Mouse (Mus musculus) lung, postnatal 0 days (tissue): ENCODE data around the gene Hist2h2ac. TPM values are rescaled to one million over a fixed set of nuclear protein-coding genes. Genes with fewer than 3 reads are reported as not detected.
"Not testable (repeated sequence)": the region's sequence is repeated elsewhere in the genome, so short reads cannot be mapped to it uniquely, and the experiment has no call there.

Experiments
- ATAC-seq: fragments of 200-750 bp; cut with Nextera tagmentation; 2 replicates; pipeline ENCODE4 v1.8.0; 2017; ENCODE audit warnings: moderate library complexity
- DNase-seq: peaks from one replicate; pipeline ENCODE4 v3.0.0-alpha.2; 2016; ENCODE audit warnings: low spot score
- H3K27ac ChIP-seq: fragments of 300-500 bp; sonication (generic); 2 replicates; pipeline ENCODE4 v1.5.1; 2014; ENCODE audit warnings: antibody characterized with exemption, mild to moderate bottlenecking, low read length, mixed read lengths
- H3K27me3 ChIP-seq: fragments of 300-500 bp; sonication (generic); replicated peaks from 2 replicates; pipeline ENCODE4 v1.6.1; 2014; ENCODE audit warnings: low read length, mixed read lengths; ENCODE audit not compliant: insufficient read depth
- H3K36me3 ChIP-seq: fragments of 300-500 bp; sonication (generic); 2 replicates; pipeline ENCODE4 v1.6.1; 2014; ENCODE audit warnings: low read length, mixed read lengths; ENCODE audit not compliant: insufficient read depth
- H3K4me1 ChIP-seq: fragments of 300-500 bp; sonication (generic); 2 replicates; pipeline ENCODE4 v1.6.1; 2014; ENCODE audit warnings: antibody characterized with exemption, low read depth, low read length, mixed read lengths; ENCODE audit not compliant: insufficient read depth
- H3K4me2 ChIP-seq: fragments of 300-500 bp; sonication (generic); replicated peaks from 2 replicates; pipeline ENCODE4 v1.6.1; 2014; ENCODE audit warnings: low read depth, mild to moderate bottlenecking, low read length, moderate library complexity, mixed read lengths
- H3K4me3 ChIP-seq: fragments of 300-500 bp; sonication (generic); 2 replicates; pipeline ENCODE4 v1.5.1; 2014; ENCODE audit warnings: low read depth, low read length
- H3K9ac ChIP-seq: fragments of 300-500 bp; sonication (generic); replicated peaks from 2 replicates; pipeline ENCODE4 v1.6.1; 2014; ENCODE audit warnings: low read depth, mild to moderate bottlenecking
- H3K9me3 ChIP-seq: fragments of 300-500 bp; sonication (generic); 2 replicates; pipeline ENCODE4 v1.6.1; 2016; ENCODE audit warnings: low read length, mixed read lengths
- CTCF ChIP-seq: IDR thresholded peaks from 2 replicates; pipeline ENCODE4 v1.5.1; 2016; ENCODE audit warnings: antibody characterized with exemption, mild to moderate bottlenecking
- EP300 ChIP-seq: IDR thresholded peaks from 2 replicates; pipeline ENCODE4 v1.6.1; 2016; ENCODE audit warnings: antibody characterized with exemption, mild to moderate bottlenecking, control low read depth
- WGBS: fragments of 180-500 bp; shearing (Covaris S2); extraction: QIAGEN DNeasy Blood & Tissue Kit; methylation state at CpG from one replicate; pipeline ENCODE4 v1.1.7; 2014; 5-methylcytosine and 5-hydroxymethylcytosine counted together
- polyA plus RNA-seq: library from polyadenylated mRNA; unstranded; fragments of >200 nt; fragmentation: Nextera tagmentation; extraction: Ambion mirVana; gene quantifications from 2 replicates; pipeline ENCODE4 v1.2.1, GENCODE M21; 2015

The Hist2h2ac gene
- polyA plus RNA-seq, 1 experiment from 2014 or later = 3.0 TPM

DNA sequence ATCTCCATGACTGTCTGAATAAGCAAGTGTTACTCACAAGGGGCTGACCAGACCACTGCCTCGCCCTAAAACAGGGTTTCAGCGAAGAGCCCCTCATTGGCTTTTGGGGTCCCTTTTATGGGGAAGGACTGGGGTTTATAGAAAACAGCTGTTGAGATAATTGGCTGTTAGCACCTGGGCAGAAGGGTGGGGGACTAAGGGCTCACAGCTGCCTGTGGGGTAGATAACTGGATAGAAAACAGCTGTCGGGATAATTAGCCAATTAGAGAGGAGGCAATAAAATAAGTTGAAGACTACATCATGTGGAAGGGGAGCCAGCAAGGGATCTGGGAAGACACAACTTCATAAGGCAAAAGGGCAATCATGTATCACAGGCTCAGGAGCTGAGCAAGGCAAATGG is 30.2 kb upstream of the Hist2h2ac start:
- ATAC-seq = no peak
- H3K4me2 ChIP-seq = no peak overlapping the region
- 0 out of 2 replicates have a peak, but pooled peaks cover 3% of the 10 kb centered on the region for H3K4me1 ChIP-seq
- no peak overlapping the region for H3K4me3 ChIP-seq
- H3K27ac ChIP-seq = no peak overlapping the region
- peaks cover 3% of the 10 kb centered on the region; the same call in 1 of the 2 replicates for H3K27me3 ChIP-seq
- no peaks in the 10 kb centered on the region for H3K9me3 ChIP-seq
- no peaks in the 10 kb centered on the region for H3K36me3 ChIP-seq
- no peak for TF ChIP-seq CTCF
- no peak for TF ChIP-seq EP300
- no peak for DNase-seq
- H3K9ac ChIP-seq = no peak overlapping the region
- WGBS = 72% methylated on average over 3 of the region's 3 CpGs

DNA sequence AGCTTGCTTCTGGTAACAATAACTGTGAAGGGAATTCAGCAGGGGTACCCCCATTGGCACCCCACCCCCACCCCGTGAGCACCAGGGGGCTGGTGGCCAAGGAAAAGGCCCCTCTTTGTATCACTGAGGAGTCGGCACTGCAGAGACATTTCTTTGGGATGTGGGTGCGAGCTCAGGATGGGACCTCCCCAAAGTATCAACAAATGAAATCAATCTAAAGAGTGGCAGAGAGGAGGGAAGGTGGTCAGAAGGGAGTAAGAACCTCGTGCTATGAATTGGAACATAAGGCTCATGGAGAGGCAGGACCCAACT is 28.3 kb upstream of the Hist2h2ac start:
- WGBS = 48% methylated on average over 4 of the region's 4 CpGs
- ATAC-seq = no peak
- Histone ChIP-seq H3K9me3 (no peaks in the 10 kb centered on the region), H3K27me3 (peaks cover 2% of the 10 kb centered on the region; the same call in 1 of the 2 replicates), H3K4me2 (no peak overlapping the region), H3K36me3 (no peaks in the 10 kb centered on the region), H3K4me1 (peaks cover 7% of the 10 kb centered on the region; the same call in 1 of the 2 replicates), H3K4me3 (no peak overlapping the region), H3K9ac (no peak overlapping the region), H3K27ac (no peak overlapping the region)
- TF ChIP-seq CTCF = no peak
- TF ChIP-seq EP300 = no peak
- no peak for DNase-seq

DNA sequence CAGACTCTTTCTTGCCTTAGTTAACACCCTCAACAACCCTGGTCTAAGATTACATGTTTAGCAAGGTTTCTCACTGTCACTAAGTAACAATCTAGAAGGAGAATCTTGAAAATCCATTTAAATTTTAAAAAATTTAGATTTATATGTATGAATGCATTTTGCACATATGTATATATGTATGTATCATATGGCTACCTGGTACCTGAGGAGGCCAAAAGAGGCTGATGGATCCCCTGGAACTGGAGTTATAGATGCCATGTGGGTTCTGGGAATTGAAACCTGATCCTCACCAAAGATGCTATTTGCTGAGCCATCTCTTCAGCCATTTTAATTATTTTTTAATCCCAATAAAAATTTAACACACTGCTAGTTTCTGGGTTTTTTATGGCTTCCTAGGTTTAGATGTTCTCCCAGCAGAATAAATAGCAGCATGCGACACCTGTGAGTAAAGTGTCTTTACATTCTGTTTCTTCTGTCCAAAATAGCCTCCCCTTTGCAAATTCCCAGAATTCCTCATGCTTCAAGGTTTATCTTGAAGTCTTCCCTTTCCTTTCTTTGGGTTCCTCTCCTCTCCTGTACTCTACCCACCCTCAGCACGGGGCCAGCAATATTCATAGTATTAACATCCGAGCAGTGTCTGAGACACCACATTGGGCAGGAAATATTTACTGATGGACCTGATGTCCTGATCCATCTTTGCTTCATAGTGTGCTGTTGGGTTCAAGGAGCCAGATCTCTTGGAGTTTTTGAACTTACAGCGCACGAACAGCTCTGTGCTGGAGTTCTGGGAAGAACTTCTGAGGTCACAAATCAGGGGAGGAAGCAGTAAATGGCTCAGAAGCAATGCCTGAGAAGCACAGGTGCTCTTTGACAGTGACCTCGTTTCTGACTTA is 27.7 kb upstream of the Hist2h2ac start:
- no peak overlapping the region for H3K27ac ChIP-seq
- H3K4me3 ChIP-seq = no peak overlapping the region
- ATAC-seq = no peak
- TF ChIP-seq EP300 (no peak), CTCF (no peak)
- no peaks in the 10 kb centered on the region; the same call in 1 of the 2 replicates for H3K27me3 ChIP-seq
- H3K36me3 ChIP-seq = no peaks in the 10 kb centered on the region
- H3K4me1 ChIP-seq = peaks cover 10% of the 10 kb centered on the region; the same call in 1 of the 2 replicates
- no peak overlapping the region for H3K9ac ChIP-seq
- 36% methylated on average over 6 of the region's 6 CpGs for WGBS
- no peaks in the 10 kb centered on the region for H3K9me3 ChIP-seq
- DNase-seq = no peak
- no peak overlapping the region for H3K4me2 ChIP-seq

DNA sequence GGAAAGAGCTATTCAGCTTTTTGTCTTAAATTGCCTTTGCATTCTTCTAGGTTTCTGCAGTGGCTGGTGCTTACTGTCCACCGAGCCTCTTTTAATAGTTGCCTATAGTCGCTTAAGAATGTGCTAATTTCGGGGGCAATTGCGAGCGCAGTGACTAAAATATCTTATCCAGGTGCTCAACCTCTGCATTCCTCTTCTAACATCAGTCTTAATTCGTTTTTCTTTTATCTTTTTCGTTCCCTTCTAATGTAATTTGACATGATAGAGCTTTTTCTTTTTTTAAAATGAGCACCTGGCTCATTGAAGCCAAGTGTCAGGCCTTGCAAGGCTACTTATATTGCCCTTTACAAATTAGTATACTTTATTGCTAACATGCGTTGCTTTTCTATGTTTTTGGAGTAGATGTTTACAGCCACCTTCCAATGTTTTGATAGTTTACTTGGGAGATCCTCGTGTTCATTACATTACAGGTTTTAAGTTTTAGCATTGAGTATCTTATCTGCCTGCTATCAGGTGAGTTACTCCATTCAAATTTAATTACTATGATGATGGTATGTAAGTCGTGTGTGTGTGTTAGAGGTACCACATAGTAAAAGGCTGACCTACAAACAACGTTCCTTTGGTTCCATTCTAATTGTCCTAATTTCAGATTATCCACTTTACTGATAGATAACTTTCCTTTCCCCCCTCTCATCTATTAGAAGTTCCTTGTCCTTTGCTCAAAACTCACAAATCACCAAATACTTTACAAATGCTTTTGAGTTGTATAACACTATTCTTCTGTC is 26.9 kb upstream of the Hist2h2ac start:
- no peak for DNase-seq
- no peak overlapping the region; the same call in 1 of the 2 replicates for H3K4me2 ChIP-seq
- H3K27ac ChIP-seq = no peak overlapping the region
- H3K36me3 ChIP-seq = no peaks in the 10 kb centered on the region
- TF ChIP-seq EP300 (no peak), CTCF (no peak)
- ATAC-seq = no peak
- no peaks in the 10 kb centered on the region for H3K9me3 ChIP-seq
- peaks cover 10% of the 10 kb centered on the region; the same call in 1 of the 2 replicates for H3K4me1 ChIP-seq
- no peaks in the 10 kb centered on the region for H3K27me3 ChIP-seq
- no peak overlapping the region for H3K9ac ChIP-seq
- 13% methylated on average over 11 of the region's 11 CpGs for WGBS
- no peak overlapping the region for H3K4me3 ChIP-seq

DNA sequence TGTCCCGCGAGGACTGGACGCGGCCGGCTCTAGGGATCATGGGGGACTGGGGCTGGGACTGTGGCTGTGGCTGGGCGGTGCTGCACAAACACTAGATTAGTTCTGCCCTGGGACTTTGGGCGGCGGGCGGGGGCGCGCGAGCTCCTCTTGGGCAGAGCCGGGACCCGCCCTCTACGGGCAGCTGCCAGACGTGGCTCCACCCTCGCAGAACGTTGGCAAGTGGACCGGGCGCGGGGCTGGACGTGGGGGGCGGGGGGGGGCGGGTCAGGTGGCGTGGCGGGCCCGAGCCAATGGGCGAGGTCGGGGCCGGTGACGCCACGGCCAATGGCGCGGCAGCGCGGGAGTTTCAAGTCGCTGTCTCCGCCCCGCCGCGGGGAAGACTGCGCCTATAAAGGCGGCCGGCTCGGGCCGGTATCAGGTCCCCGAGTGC is 25.8 kb upstream of the Hist2h2ac start, which contains the start of gene Hist2h3c1:
Gene Hist2h3c1, plus strand, starts transcription at position 259 of the 430 bp plus-strand sequence.
- WGBS = no CpG with 5 or more reads among the region's 47 CpGs
- H3K27me3 ChIP-seq, H3K9me3 ChIP-seq, H3K4me2 ChIP-seq, H3K4me1 ChIP-seq, H3K9ac ChIP-seq, H3K27ac ChIP-seq, H3K36me3 ChIP-seq, DNase-seq: not testable (repeated sequence)
- peak; percentile 91 for ATAC-seq
- peak within 1 kb of the TSS; percentile 25; the same call in 1 of the 2 replicates for H3K4me3 ChIP-seq

DNA sequence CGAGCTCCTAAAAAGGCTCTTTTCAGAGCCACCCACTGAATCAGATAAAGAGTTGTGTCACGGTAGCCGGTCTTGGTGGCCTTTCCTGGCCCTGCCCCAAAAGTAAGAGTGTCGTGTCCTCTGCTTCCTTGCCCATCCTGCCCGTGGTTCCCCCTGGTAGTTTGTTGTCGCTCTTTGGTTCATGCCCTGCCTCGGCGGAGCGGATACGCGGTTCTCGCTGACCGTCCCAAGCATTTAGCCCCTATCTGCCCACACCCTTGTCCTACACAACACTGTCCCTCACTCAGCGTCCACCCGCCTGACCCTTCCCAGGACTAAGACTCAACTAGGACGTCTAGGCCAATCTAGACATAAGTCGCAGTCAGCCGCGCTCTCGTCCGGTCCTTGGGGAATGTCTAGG is 25.3 kb upstream of the Hist2h2ac start:
- not testable (repeated sequence) for H3K9me3 ChIP-seq, H3K9ac ChIP-seq, H3K4me2 ChIP-seq, H3K27ac ChIP-seq, H3K36me3 ChIP-seq, ATAC-seq, H3K27me3 ChIP-seq, DNase-seq
- WGBS = 0% methylated on average over 10 of the region's 21 CpGs
- peak overlapping the region; percentile 25; the same call in 1 of the 2 replicates for H3K4me3 ChIP-seq
- peaks cover 10% of the 10 kb centered on the region for H3K4me1 ChIP-seq

DNA sequence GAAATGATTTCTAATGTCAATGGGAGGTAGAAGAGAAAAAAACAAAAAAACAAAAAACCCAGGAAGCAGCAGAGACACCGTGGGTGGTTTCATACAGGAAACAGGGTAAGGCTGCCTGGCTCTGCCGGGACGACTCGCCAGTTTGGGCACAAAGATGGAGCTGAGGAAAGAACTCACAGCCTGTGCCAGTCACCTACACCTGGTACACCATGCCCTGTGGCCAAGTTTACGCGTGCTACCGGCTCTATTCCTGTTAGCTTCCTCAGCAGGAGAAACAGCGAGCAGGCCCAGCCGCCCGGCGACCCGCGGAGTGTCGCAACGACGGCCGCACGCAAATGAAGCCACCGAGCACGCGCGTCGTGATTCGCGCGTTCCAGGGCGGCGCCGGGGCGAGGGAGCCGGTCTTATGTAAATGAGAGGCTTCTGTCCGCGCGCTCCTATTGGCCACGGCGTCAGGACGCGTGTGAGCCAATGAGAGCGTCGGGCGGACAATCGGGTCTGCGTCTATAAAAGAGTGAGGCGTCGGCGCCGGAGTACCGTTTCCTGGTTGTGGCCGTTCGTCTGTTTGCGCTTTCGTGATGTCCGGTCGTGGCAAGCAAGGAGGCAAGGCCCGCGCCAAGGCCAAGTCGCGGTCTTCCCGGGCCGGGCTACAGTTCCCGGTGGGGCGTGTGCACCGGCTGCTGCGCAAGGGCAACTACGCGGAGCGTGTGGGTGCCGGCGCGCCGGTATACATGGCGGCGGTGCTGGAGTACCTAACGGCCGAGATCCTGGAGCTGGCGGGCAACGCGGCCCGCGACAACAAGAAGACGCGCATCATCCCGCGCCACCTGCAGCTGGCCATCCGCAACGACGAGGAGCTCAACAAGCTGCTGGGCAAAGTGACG is 24.6 kb upstream of the Hist2h2ac start, which contains the start of gene Hist2h2aa1:
Gene Hist2h2aa1, plus strand, starts transcription at position 495 of the 884 bp plus-strand sequence.
- ATAC-seq = peak; percentile 85
- Histone ChIP-seq H3K4me2 (peak within 1 kb of the TSS; percentile 55), H3K27ac (peak within 1 kb of the TSS; percentile 90), H3K9ac (peak within 1 kb of the TSS; percentile 37), H3K4me1 (peaks cover 14% of the 10 kb centered on the region), H3K4me3 (peak within 1 kb of the TSS; percentile 28)
- not testable (repeated sequence) for H3K36me3 ChIP-seq, H3K9me3 ChIP-seq, H3K27me3 ChIP-seq
- WGBS = 0% methylated on average over 15 of the region's 88 CpGs
- peak; percentile 85 for DNase-seq
